In genomic region chr2:26486835-26487321, GRCm38 (mm10) we compare ENCODE assay signal across 10 mouse cellular contexts. TPM values are rescaled to one million over a fixed set of nuclear protein-coding genes. Genes with fewer than 3 reads are reported as not detected.
A peak's percentile ranks its signal among the peaks of the same experiment; 100 is the strongest.
DNase-seq lines count a peak whose midpoint lies in the region; ATAC-seq lines count a peak whose summit lies in the region.
"Had no signal": no experiment of that assay in that cellular context is flagged by ENCODE, and none has a peak within 500 bp of the region (broad histone marks: within the 10 kb centered on the region; RNA-seq: fewer than 3 reads in every experiment).

No protein-coding gene starts in this region.

- 21% methylated on average over 3 of the region's 3 CpGs for WGBS in lung, embryonic 16.5 days
- 4% methylated on average over 3 of the region's 3 CpGs for WGBS in forebrain, embryonic 16.5 days
- WGBS in limb, embryonic 12.5 days = 19% methylated on average over 3 of the region's 3 CpGs
- 34% methylated on average over 3 of the region's 3 CpGs for WGBS in stomach, embryonic 15.5 days

- peaks cover 90% of the 10 kb centered on the region for H3K4me1 ChIP-seq in lung, embryonic 16.5 days (replicated peaks; ENCODE audit: control insufficient read depth, insufficient read depth, low read length)
- peaks cover 89% of the 10 kb centered on the region for H3K4me1 ChIP-seq in forebrain, embryonic 16.5 days (replicated peaks; ENCODE audit: control insufficient read depth, insufficient read depth, low read length)
- H3K4me1 ChIP-seq in limb, embryonic 12.5 days (replicated peaks) = peaks cover 87% of the 10 kb centered on the region
- peaks cover 91% of the 10 kb centered on the region for H3K4me1 ChIP-seq in stomach, embryonic 15.5 days

- no peaks in the 10 kb centered on the region for H3K27me3 ChIP-seq in lung, embryonic 16.5 days (ENCODE audit: control insufficient read depth, insufficient read depth, low read depth, low read length)
- no peaks in the 10 kb centered on the region for H3K27me3 ChIP-seq in forebrain, embryonic 16.5 days (replicated peaks; ENCODE audit: control insufficient read depth, insufficient read depth, low read length)
- no peaks in the 10 kb centered on the region for H3K27me3 ChIP-seq in limb, embryonic 12.5 days
- no peaks in the 10 kb centered on the region for H3K27me3 ChIP-seq in stomach, embryonic 15.5 days (replicated peaks)

- DNase-seq in lung, postnatal 4 days = no peak
- DNase-seq in testis, postnatal 14 days (ENCODE audit: low spot score) = no peak
- DNase-seq in gastrocnemius, postnatal 25 days = no peak

- no peak for ATAC-seq in lung, embryonic 16.5 days (ENCODE audit: low read depth)
- no peak for ATAC-seq in forebrain, embryonic 16.5 days
- no peak for ATAC-seq in limb, embryonic 12.5 days (ENCODE audit: insufficient number of reproducible peaks, insufficient read depth, low FRiP score, low TSS enrichment, low read depth)
- no peak for ATAC-seq in stomach, embryonic 15.5 days (ENCODE audit: insufficient read depth, low FRiP score, low read depth)
- ATAC-seq in megakaryocyte, adult 5-6 weeks (ENCODE audit: poor library complexity, severe bottlenecking) = no peak

- H3K9ac ChIP-seq in lung, embryonic 16.5 days (ENCODE audit: low read length) = peak overlapping the region; percentile 36; the same call in 1 of the 2 replicates
- H3K9ac ChIP-seq in forebrain, embryonic 16.5 days (replicated peaks; ENCODE audit: low read depth, low read length) = peak overlapping the region; percentile 43
- no peak overlapping the region for H3K9ac ChIP-seq in limb, embryonic 12.5 days (replicated peaks)
- H3K9ac ChIP-seq in stomach, embryonic 15.5 days = no peak overlapping the region
- H3K9ac ChIP-seq: liver, embryonic 14.5 days had no signal

- no peaks in the 10 kb centered on the region for H3K9me3 ChIP-seq in lung, embryonic 16.5 days (ENCODE audit: control insufficient read depth, low read length)
- H3K9me3 ChIP-seq in forebrain, embryonic 16.5 days (ENCODE audit: control insufficient read depth, low read length) = no peaks in the 10 kb centered on the region
- H3K9me3 ChIP-seq in limb, embryonic 12.5 days = no peaks in the 10 kb centered on the region
- H3K9me3 ChIP-seq in stomach, embryonic 15.5 days = no peaks in the 10 kb centered on the region

- no peak overlapping the region for H3K4me3 ChIP-seq in lung, embryonic 16.5 days (ENCODE audit: low read length)
- no peak overlapping the region for H3K4me3 ChIP-seq in forebrain, embryonic 16.5 days (replicated peaks; ENCODE audit: low read length)
- no peak overlapping the region for H3K4me3 ChIP-seq in limb, embryonic 12.5 days (replicated peaks)
- no peak overlapping the region for H3K4me3 ChIP-seq in stomach, embryonic 15.5 days (replicated peaks)
- H3K4me3 ChIP-seq: erythroblast, embryonic 14.5 days had no signal

- H3K4me2 ChIP-seq in lung, embryonic 16.5 days (ENCODE audit: low read depth, low read length) = no peak overlapping the region
- peak overlapping the region; percentile 27 for H3K4me2 ChIP-seq in forebrain, embryonic 16.5 days (ENCODE audit: low read length)
- H3K4me2 ChIP-seq in limb, embryonic 12.5 days = peak overlapping the region; percentile 30
- peak overlapping the region; percentile 23; the same call in 1 of the 2 replicates for H3K4me2 ChIP-seq in stomach, embryonic 15.5 days

- H3K36me3 ChIP-seq in lung, embryonic 16.5 days (ENCODE audit: control insufficient read depth, insufficient read depth, low read length) = peaks cover 8% of the 10 kb centered on the region; the same call in 1 of the 2 replicates
- no peaks in the 10 kb centered on the region for H3K36me3 ChIP-seq in forebrain, embryonic 16.5 days (ENCODE audit: control insufficient read depth, insufficient read depth)
- peaks cover 27% of the 10 kb centered on the region for H3K36me3 ChIP-seq in limb, embryonic 12.5 days
- peaks cover 7% of the 10 kb centered on the region; the same call in 1 of the 2 replicates for H3K36me3 ChIP-seq in stomach, embryonic 15.5 days

- H3K27ac ChIP-seq in lung, embryonic 16.5 days (ENCODE audit: low read length) = peak overlapping the region; percentile 76
- H3K27ac ChIP-seq in forebrain, embryonic 16.5 days (ENCODE audit: low read length) = peak overlapping the region; percentile 95
- peak overlapping the region; percentile 80 for H3K27ac ChIP-seq in limb, embryonic 12.5 days
- peak overlapping the region; percentile 71 for H3K27ac ChIP-seq in stomach, embryonic 15.5 days
- H3K27ac ChIP-seq: liver, embryonic 14.5 days had no signal

RNA-seq across cellular contexts. Expression of gene Notch1, which starts 29.6 kb away (rescaled TPM):
- 20.5 and 22.0 TPM in 2 replicates for polyA plus RNA-seq in lung, embryonic 16.5 days (2015; fragmentation: Nextera tagmentation; extraction: Ambion mirVana)
- 20.2 and 23.6 TPM in 2 replicates for polyA plus RNA-seq in forebrain, embryonic 16.5 days (2015; fragmentation: Nextera tagmentation; extraction: Ambion mirVana)
- 13.7 and 14.0 TPM in 2 replicates for polyA plus RNA-seq in limb, embryonic 12.5 days (2016; fragmentation: Nextera tagmentation; extraction: Ambion mirVana)
- polyA plus RNA-seq in stomach, embryonic 15.5 days (2015; fragmentation: Nextera tagmentation; extraction: Ambion mirVana) = 16.1 and 17.9 TPM in 2 replicates
- total RNA-seq in megakaryocyte, adult 5-6 weeks (2015) = 37.6 and 43.0 TPM in 2 replicates
- total RNA-seq in megakaryocyte, adult 5-6 weeks (2017) = 22.3 and 48.3 TPM in 2 replicates
- total RNA-seq in gastrocnemius, postnatal 25 days (2021) = 1 to 10 TPM; 7.0 to 9.2 TPM

RNA-seq across cellular contexts. Expression of gene Sec16a, which starts 41.9 kb away (rescaled TPM):
- 21.8 and 23.2 TPM in 2 replicates for polyA plus RNA-seq in lung, embryonic 16.5 days (2015; fragmentation: Nextera tagmentation; extraction: Ambion mirVana)
- 21.5 and 23.1 TPM in 2 replicates for polyA plus RNA-seq in forebrain, embryonic 16.5 days (2015; fragmentation: Nextera tagmentation; extraction: Ambion mirVana)
- 25.6 and 33.0 TPM in 2 replicates for polyA plus RNA-seq in limb, embryonic 12.5 days (2016; fragmentation: Nextera tagmentation; extraction: Ambion mirVana)
- 22.3 and 24.0 TPM in 2 replicates for polyA plus RNA-seq in stomach, embryonic 15.5 days (2015; fragmentation: Nextera tagmentation; extraction: Ambion mirVana)
- 41.6 and 43.9 TPM in 2 replicates for total RNA-seq in megakaryocyte, adult 5-6 weeks (2015)
- total RNA-seq in megakaryocyte, adult 5-6 weeks (2017) = 31.1 and 34.6 TPM in 2 replicates
- 10 to 100 TPM; 22.0 to 23.9 TPM for total RNA-seq in gastrocnemius, postnatal 25 days (2021)

Comparison
In these comparisons a context has a peak if more than half of its experiments do, and no peak if none do; other contexts are left out.
1. H3K9ac ChIP-seq: peak in lung, embryonic 16.5 days (single experiment) and forebrain, embryonic 16.5 days (single experiment); none in limb, embryonic 12.5 days (single experiment) and stomach, embryonic 15.5 days (single experiment).
2. Peak in every context shown above with its lines, with median percentiles within 50 percentile points of each other: H3K27ac ChIP-seq.